Mouse (Mus musculus) embryonic fibroblast, embryonic 13.5 days (primary cell): ENCODE data around the gene Gm47995.
"Not testable (repeated sequence)": the region's sequence is repeated elsewhere in the genome, so short reads cannot be mapped to it uniquely, and the experiment has no call there.

ENCODE experiments used
- CTCF ChIP-seq: IDR thresholded peaks from 2 replicates; pipeline ENCODE4 v1.5.1; 2011; ENCODE audit warnings: mild to moderate bottlenecking, control low read depth, low read length, moderate library complexity, borderline replicate concordance; ENCODE audit not compliant: insufficient read depth
- POLR2A ChIP-seq: IDR thresholded peaks from 2 replicates; pipeline ENCODE4 v1.6.1; 2011; ENCODE audit warnings: low read depth, mild to moderate bottlenecking, control low read depth, low read length, moderate library complexity

DNA sequence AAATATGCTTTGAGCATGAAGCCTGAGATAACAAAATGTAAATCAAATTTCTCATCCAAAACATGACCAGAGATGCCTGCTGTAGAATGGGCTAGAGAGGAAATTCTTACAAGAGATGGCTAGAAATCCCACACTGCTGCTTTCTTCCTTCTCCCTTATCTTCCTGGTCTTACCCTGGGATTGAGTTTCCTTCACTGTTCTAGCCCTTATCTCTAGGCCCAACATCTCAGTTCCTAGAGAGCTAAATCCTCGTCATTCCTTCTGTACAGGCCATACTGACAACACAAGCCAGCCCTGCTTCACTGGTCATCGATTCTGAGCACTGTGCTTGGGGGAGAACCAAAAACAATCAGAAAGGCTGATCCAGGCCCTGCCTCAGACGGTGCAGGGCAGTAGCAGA is 1.6 kb upstream of the Gm47995 start:
- TF ChIP-seq CTCF, POLR2A: not testable (repeated sequence)
